ENCODE assay signal across 11 mouse cellular contexts in genomic region chrX:99974381-99974780, GRCm38 (mm10). TPM values are rescaled to one million over a fixed set of nuclear protein-coding genes. Genes with fewer than 3 reads are reported as not detected.
DNase-seq lines count a peak whose midpoint lies in the region; TF ChIP-seq lines count a peak whose summit lies in the region.
"Had no signal": no experiment of that assay in that cellular context is flagged by ENCODE, and none has a peak within 500 bp of the region (broad histone marks: within the 10 kb centered on the region; RNA-seq: fewer than 3 reads in every experiment).

No protein-coding gene starts in this region.

- DNase-seq in retina, embryonic 14.5 days (ENCODE audit: low spot score): peak; percentile 1
- no peak for DNase-seq in retina, postnatal 1 day
- peak; percentile 32 for DNase-seq in gastrocnemius, adult 2 months
- peak; percentile 9 for DNase-seq in heart, postnatal 25 days (ENCODE audit: low spot score)
- no peak for DNase-seq in layer of hippocampus, adult 9-10 months (ENCODE audit: low spot score)
- DNase-seq in ovary, postnatal 36 days (ENCODE audit: low spot score): no peak
- DNase-seq in adrenal gland, postnatal 36 days: no peak
- DNase-seq: liver; lung, postnatal 10 days; thymus, postnatal 4 days had no signal

- H3K27ac ChIP-seq in gastrocnemius, adult 2 months: peak overlapping the region; percentile 77; the same call in 1 of the 2 replicates
- H3K27ac ChIP-seq: forebrain, embryonic 12.5 days had no signal

- no peak for TF ChIP-seq CTCF in gastrocnemius, adult 2 months (IDR thresholded peaks at IDR 0.05)

- H3K4me3 ChIP-seq in gastrocnemius, adult 2 months: no peak overlapping the region

- intact Hi-C loops in gastrocnemius, adult 2 months (cut with DNase I): loop anchor here (10.0 kb wide), 1 partner anchor 510 kb away; no protein-coding TSS in a partner anchor
- intact Hi-C loops in heart, postnatal 25 days (cut with DNase I): no loop called here

RNA-seq across cellular contexts. Expression of gene Eda, which starts 1.0 kb away (rescaled TPM):
- total RNA-seq in gastrocnemius, adult 2 months (2021): 1 to 10 TPM; 2.1 to 2.4 TPM
- total RNA-seq in heart, postnatal 25 days (2021): 1 to 10 TPM; 2.0 to 2.2 TPM
- 1 to 10 TPM; 8.1 to 9.6 TPM for total RNA-seq in adrenal gland, postnatal 36 days (2021)

Comparison
In these comparisons a context has a peak if more than half of its experiments do, and no peak if none do; other contexts are left out.
1. DNase-seq: peak in retina, embryonic 14.5 days (single experiment), gastrocnemius, adult 2 months (single experiment) and heart, postnatal 25 days (single experiment); none in retina, postnatal 1 day (single experiment), layer of hippocampus, adult 9-10 months (single experiment), ovary, postnatal 36 days (single experiment) and adrenal gland, postnatal 36 days (0 of 2).